Mouse (Mus musculus): Measurements from ENCODE around the gene Nit1. TPM values are rescaled to one million over a fixed set of nuclear protein-coding genes. Genes with fewer than 3 reads are reported as not detected.

Nit1 gene
- total RNA-seq, 1 experiment: 24.4 TPM

GRCm38 (mm10) chr1:171288328-171288727 lies 57.1 kb downstream of the Nit1 start:
- Histone ChIP-seq H3K36me3 (ENCODE audit: control insufficient read depth, insufficient read depth, low read length, poor library complexity, severe bottlenecking) (peaks cover 10% of the 10 kb centered on the region; the same call in 1 of the 2 replicates), H3K9ac (ENCODE audit: insufficient read depth, low read depth, low read length, poor library complexity, severe bottlenecking) (no peak overlapping the region), H3K4me3 (ENCODE audit: insufficient read depth in 1 of 2, low read depth in 1 of 2, low read length in 2 of 2, poor library complexity in 1 of 2, severe bottlenecking in 1 of 2) (no peak overlapping the region), H3K27ac (ENCODE audit: insufficient read depth, low read depth, low read length, poor library complexity, severe bottlenecking) (no peak overlapping the region; the same call in 1 of the 2 replicates), H3K4me1 (ENCODE audit: control insufficient read depth in 2 of 2, insufficient read depth in 2 of 2, low read length in 2 of 2, poor library complexity in 1 of 2) (peaks cover 0 to 23% of the 10 kb centered on the region in 2 experiments; a peak in 2 of 4 replicates), H3K9me3 (ENCODE audit: control insufficient read depth, insufficient read depth, low read depth, low read length) (no peaks in the 10 kb centered on the region)
- no peak for DNase-seq (ENCODE audit: low read depth, low spot score)
- in situ Hi-C loops (cut with MboI; ENCODE audit: low sequenced_read_pairs in 2 of 2, unreplicated experiment in 2 of 2): no loop called here
- TF ChIP-seq CHD2 (IDR thresholded peaks at IDR 0.05; ENCODE audit: low read depth, low read length) (no peak), ZC3H11A (IDR thresholded peaks at IDR 0.05; ENCODE audit: borderline replicate concordance, low read depth, low read length) (no peak), HCFC1 (IDR thresholded peaks at IDR 0.05; ENCODE audit: borderline replicate concordance, insufficient read depth, low read length) (no peak), ZNF384 (IDR thresholded peaks at IDR 0.05; ENCODE audit: low read depth, low read length) (no peak), MAFK (IDR thresholded peaks at IDR 0.05; ENCODE audit: insufficient read depth, low read depth, low read length) (no peak)

Other genes with a start within 250 kb of the Nit1 start
- gene Cfap126, start 231.7 kb downstream of the Nit1 start, total RNA-seq (2012; rRNA removed): not detected in 2 replicates
- 55.0 and 57.9 TPM in 2 replicates for gene Sdhc, start 195.0 kb downstream of the Nit1 start, total RNA-seq (2012; rRNA removed)
- 0.36 TPM in 1 of 2 replicates, not detected in the other for gene Mpz, start 194.9 kb downstream of the Nit1 start, total RNA-seq (2012; rRNA removed)
- gene Pcp4l1, start 149.4 kb downstream of the Nit1 start, total RNA-seq (2012; rRNA removed): 0.63 and 2.2 TPM in 2 replicates
- 0.71 and 1.2 TPM in 2 replicates for gene Nr1i3, start 131.7 kb downstream of the Nit1 start, total RNA-seq (2012; rRNA removed)
- gene Tomm40l, start 123.1 kb downstream of the Nit1 start, total RNA-seq (2012; rRNA removed): 22.0 and 27.5 TPM in 2 replicates
- gene Apoa2, start 120.6 kb downstream of the Nit1 start, total RNA-seq (2012; rRNA removed): 0.98 and 2.0 TPM in 2 replicates
- gene Fcer1g, start 111.3 kb downstream of the Nit1 start, total RNA-seq (2012; rRNA removed): 0.62 and 0.63 TPM in 2 replicates
- gene Adamts4, start 95.2 kb downstream of the Nit1 start, total RNA-seq (2012; rRNA removed): 3.9 and 4.5 TPM in 2 replicates
- gene Ndufs2, start 94.3 kb downstream of the Nit1 start, total RNA-seq (2012; rRNA removed): 175 and 229 TPM in 2 replicates
- gene B4galt3, start 75.3 kb downstream of the Nit1 start, total RNA-seq (2012; rRNA removed): 35.8 and 51.0 TPM in 2 replicates
- 15.5 and 23.6 TPM in 2 replicates for gene Ppox, start 64.5 kb downstream of the Nit1 start, total RNA-seq (2012; rRNA removed)
- gene Usp21, start 57.7 kb downstream of the Nit1 start, total RNA-seq (2012; rRNA removed): 23.1 and 30.7 TPM in 2 replicates
- 59.1 and 78.8 TPM in 2 replicates for gene Ufc1, start 50.6 kb downstream of the Nit1 start, total RNA-seq (2012; rRNA removed)
- 23.9 and 25.7 TPM in 2 replicates for gene Dedd, start 16.5 kb downstream of the Nit1 start, total RNA-seq (2012; rRNA removed)
- 41.1 and 41.6 TPM in 2 replicates for gene Pfdn2, start within 50 bp of the Nit1 start, total RNA-seq (2012; rRNA removed)
- gene Klhdc9, start 15.2 kb upstream of the Nit1 start, total RNA-seq (2012; rRNA removed): 0.85 and 1.1 TPM in 2 replicates
- 1.9 and 3.0 TPM in 2 replicates for gene Nectin4, start 24.5 kb upstream of the Nit1 start, total RNA-seq (2012; rRNA removed)
- gene Arhgap30, start 43.3 kb upstream of the Nit1 start, total RNA-seq (2012; rRNA removed): 8.0 and 9.0 TPM in 2 replicates
- gene Usf1, start 65.7 kb upstream of the Nit1 start, total RNA-seq (2012; rRNA removed): 151 and 164 TPM in 2 replicates
- gene Tstd1, start 73.2 kb upstream of the Nit1 start, total RNA-seq (2012; rRNA removed): 6.2 and 11.2 TPM in 2 replicates
- gene F11r, start 91.9 kb upstream of the Nit1 start, total RNA-seq (2012; rRNA removed): 74.9 and 132 TPM in 2 replicates
- 3.2 and 4.0 TPM in 2 replicates for gene Alyref2, start 157.8 kb upstream of the Nit1 start, total RNA-seq (2012; rRNA removed)
- gene Itln1, start 189.6 kb upstream of the Nit1 start, total RNA-seq (2012; rRNA removed): not detected in 2 replicates
- not detected in 2 replicates for gene Cd244a, start 213.5 kb upstream of the Nit1 start, total RNA-seq (2012; rRNA removed)

Data from ES-E14 (cell line).